Mouse (Mus musculus) T-cell, adult 2 months (primary cell): Measurements from ENCODE around the gene Gmpr.

Source experiments
- DNase-seq: peaks from one replicate; pipeline ENCODE4 v3.0.0; 2022; ENCODE audit warnings: low spot score

Gmpr gene

GRCm38 (mm10) chr13:45505546-45505945 is 1.7 kb upstream of the Gmpr start:
- no peak for DNase-seq

DNA sequence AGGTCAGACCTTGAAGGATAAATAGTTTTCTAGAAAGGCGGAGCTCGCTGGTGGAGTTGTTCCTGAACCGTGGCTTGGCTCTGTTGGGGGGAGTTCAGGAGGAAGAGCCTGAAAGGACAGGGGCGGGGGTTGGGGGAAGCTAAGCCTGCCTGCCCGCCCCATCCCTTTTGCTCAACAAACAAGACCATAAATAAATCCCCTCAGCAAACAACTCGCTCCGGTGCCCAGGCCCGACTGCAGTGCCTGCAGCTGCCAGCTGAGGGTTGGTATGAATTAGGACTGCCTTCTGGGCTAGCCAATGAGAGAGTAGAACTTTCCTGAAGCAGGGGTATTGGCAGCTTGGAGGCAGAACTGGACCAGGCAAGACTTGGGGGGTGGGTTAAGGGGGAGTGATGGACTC is 1.3 kb downstream of the Gmpr start:
- no peak for DNase-seq

DNA sequence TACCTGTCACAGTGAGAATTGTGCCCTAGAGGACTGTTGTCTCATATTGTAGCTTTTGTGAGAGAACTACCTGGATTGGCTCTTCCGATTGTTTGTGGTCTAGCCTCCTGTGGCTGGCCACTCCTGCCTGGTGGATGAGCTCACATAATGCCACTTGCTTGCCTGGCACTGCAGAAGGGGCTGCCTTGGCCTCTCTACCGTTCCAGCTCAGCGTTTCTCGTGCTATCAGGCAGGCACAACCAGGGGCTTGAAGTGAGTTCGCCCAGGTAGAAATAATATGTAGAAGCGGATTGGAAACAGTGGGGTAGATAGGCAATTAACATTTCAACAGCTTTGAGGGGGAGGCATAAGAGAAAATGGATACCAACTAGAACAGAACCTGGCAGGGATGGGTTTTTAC is 2.1 kb downstream of the Gmpr start:
- DNase-seq: no peak

DNA sequence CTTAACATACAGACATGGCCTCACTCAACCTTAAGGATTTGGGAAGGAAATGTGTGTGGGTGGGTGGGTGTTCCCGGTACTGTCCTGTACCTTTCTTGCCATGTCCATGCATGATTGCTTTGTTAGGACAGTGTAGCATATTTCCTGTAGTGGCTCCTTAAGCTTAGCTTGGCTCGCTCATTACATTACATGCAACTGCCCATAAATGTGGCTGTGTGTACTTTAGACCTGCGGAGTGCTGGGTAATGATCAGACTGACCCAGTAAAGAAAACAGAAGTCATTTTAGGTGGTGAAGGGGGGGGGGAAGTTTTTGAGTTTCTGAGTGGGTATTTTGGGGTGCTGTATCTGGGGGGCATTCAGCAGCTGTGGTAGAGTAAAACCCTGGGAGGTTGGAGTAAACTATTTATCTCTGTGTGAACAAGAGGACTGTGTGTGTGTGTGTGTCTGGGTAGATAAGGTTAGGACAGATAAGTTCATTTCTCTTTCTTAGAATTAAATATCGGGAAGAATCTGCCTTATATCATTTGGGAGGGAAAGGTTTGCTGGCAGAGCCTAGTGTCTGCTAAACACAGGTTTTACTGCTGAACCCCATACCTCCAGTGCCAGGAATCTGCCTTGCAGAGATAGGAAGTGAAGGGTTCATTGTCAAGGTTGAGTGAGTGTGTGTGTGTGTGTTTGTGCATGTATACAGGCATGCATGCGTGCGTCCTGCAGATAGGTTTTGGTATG is 4.6 kb downstream of the Gmpr start:
- DNase-seq: no peak

GRCm38 (mm10) chr13:45512531-45512930 is 5.3 kb downstream of the Gmpr start:
- DNase-seq: no peak

DNA sequence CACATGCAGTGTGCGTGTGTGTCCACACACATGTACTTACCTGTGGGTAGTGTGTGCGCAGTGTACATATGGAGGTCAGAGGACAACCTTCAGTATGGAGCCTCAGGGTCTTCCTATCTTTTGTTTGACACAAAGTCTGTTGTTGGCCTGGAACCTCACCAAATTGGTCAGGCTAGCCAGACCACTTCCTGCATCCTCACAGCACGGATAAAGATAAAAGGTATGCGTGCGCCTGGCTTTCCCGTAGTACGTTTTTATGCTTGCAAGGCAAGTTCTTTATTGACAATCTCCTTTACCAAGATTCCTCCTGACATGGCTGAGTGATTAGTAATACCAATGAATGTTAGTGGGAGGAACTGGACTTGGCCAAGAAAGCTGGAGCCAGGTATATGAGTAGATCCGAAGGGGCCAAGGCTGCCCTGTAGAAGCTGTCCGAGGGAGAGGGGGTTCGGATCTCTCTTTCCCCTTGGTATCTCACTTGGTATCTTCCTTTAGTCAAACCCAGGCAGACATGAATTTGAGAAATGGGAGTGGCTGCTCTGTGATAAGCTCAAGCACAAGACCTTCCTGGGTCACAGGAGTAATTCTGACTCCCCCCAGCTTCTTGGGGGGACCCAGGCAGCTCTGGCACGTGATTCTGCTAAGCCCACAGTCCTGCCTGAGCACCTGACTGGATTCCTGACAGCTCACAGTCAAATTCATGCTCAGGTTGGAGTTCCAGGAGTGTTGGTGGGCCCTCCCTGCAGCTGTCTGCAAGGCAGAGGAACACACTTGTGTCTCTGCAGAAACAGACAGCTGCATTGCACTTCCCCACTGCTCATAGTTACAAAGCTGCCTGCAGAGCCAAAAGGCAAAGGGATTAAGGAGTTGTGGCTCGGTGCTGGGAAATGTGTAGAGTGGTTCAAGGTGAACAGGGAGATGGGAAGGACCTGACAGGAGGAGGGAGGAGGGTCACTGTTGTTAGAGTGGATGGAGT is 6.1 kb downstream of the Gmpr start:
- DNase-seq: no peak

DNA sequence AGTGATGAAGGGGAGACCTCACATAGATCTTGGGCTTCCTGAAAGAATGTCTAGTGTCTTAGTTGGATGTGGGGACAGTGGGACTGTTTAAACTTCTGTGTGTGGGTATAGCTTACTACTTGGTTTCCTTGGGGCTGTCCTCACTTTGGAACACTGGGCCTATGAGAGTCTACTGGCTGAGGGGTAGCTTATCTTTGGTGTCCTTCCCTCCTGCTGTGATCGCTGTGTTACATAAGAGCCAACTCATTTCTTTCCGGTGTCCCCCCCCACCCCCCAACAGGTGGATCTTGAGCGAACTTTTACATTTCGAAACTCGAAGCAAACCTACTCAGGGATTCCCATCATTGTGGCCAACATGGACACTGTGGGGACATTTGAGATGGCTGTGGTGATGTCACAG is 6.9 kb downstream of the Gmpr start:
- DNase-seq: no peak

GRCm38 (mm10) chr13:45514832-45515422 is 7.7 kb downstream of the Gmpr start:
- DNase-seq: no peak

DNA sequence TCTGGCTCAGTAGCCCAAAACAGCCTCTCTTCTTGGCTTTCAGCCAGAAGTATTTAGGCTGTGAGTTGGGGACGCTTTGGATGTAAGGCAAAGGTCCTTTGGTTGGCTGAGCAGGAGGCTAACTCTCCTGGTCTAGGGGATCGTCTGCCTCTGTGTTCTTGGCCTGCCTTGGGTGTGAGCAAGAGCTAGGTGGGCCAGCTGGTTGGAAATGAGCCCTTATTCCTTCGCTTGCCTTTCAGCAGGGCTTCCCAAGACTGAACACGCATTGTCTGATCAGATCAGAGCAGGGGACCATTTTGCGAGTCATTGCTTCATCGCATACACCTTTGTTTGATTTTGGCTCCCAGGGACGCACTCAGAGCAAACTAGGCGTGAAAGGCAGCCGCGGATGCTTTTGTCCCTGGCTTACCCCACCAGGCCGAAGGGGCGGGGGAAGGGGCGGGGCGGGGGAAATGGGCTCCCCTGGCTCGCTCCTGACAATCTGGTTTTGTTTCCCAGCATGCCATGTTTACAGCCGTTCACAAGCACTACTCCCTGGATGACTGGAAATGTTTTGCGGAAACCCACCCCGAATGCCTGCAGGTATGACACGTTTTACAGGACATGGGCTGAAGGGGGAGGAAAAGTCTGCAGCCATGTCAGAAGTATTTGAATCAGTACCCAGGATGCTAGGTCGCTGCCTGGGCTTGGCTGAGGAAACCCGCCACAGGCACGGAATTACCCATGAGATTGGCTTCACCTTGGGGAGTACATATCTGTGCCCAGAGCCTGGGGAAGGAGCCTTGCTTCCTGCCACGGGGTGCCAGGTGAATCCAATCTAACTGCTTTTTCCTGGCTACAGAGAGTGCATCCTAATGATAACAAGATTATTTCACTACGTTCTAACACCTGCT is 9.5 kb downstream of the Gmpr start:
- DNase-seq: no peak

DNA sequence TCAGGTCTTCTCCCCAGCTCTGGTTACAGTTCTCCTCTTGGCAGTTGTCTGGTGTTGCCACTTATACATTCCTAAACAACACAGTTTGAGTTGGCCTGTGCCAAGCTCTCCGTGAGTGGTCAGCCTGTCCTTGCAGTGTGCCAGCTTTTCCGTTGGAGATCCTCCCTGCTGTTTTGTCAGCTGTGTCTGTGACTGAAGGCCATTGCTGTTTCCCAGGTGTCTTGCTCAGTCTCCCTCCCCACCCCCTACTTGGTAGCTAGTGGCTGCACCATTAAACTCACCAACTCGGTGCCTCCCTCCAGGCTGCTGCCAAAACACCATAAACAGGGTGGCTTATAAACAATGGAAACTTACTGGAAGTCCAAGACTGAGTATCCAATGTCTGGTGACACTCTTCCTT is 17.1 kb downstream of the Gmpr start:
- DNase-seq: no peak

DNA sequence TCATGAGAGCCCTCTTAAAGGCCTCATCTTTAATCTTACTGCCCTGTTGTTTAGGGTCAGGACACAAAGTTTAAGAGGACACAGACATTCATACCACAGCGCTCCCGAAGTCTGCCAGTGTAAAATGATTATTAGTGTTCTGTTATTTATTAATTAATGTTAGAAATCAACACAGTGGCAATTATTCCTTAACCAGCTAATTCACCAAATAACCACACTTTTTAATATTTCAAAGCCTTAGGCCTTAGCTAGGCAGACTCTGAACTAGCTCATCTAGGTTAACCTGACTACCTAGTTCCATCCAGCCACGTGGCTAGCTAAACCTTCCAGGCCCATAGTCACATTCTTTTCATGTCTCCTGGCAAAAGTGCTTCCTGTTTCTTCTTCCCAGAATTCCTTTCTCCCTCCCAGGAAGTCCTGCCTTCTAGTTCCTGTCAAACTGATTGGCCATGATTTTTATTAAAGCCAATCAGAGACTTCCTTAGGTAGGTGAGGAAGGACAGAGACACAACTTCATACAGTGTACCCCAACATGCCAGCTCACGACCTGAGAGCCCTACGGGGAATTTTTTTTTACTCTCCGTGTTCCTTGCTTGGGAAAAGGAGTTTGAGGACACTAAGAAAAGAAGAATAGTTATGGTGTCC is 17.7 kb downstream of the Gmpr start:
- DNase-seq: no peak

DNA sequence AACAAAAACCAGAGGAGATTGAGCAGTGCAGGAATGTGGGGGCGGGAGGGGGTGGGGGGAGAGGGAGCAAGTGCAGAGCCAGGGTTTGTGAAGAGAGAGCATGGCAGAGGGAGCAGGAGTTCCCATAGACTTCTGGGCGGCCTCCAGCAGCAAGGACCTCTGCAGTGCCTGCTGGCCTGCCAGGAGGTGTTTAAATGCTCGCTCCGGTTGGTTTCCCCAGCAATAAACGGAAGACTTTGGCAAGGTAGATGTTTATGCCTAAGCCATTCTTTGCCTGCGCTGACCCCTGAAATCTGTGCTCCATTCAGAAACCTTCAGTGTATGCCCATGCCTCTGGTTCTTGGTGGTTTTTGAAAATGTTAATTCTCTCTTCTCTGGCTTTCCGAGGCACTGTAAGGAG is 19.0 kb downstream of the Gmpr start:
- no peak for DNase-seq

- DNase-seq: no peak
Measured at GRCm38 (mm10) chr13:45527232-45527964, 20.2 kb downstream of the Gmpr start.

- no peak for DNase-seq
Measured at GRCm38 (mm10) chr13:45528787-45529186, 21.5 kb downstream of the Gmpr start.

DNA sequence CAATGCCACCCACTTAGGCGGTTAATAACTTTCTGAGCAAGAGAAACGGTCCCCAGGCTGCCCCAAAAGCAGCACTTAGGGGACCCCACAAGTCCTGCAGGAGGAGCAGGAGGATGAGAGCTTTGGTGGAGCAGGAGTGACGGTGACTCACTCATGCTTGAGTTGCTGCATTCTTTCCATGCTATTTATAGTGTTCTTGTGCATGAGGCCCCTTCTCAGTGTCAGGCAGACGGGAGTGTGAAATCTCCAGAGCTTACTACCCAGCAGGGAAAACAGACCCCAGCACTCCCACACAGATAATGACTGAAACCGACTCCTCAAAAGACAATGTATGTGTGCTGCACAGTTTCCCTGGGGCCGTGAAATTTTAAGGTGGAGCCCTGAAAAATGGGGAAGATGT is 23.5 kb downstream of the Gmpr start:
- no peak for DNase-seq

DNA sequence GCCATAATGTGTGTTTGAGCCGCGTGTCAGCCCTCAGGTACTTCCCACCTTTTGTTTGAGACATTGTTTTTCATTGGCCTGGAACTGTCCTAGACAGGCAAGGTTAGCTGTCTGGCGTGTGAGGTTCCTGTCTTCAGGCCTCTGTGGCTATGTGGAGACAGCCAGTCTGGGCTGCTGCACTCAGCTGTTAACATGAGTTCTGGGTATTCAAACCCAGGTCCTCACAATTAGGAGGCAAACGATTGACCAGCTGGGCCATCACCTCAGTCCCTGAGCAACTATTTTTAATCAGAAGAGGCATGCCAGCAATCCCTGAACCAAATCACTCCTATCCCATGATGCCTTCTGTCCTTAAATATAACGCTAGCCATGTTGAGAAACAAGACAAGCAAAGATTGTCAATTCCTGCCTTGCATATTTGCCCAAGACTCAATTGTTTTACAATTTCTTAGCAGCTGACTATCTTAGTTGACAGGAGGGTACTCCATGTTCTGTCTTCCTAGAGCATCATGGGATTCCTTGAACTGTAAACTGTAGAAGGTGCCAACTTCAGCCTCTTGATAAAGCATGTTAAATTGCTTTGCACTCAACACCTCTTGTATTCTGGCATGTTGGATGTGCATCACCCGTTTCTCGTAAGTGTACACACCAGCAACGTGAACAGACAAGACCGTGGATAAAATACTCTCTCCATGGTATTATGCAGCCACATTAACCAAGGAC is 28.6 kb downstream of the Gmpr start:
- DNase-seq: no peak

DNA sequence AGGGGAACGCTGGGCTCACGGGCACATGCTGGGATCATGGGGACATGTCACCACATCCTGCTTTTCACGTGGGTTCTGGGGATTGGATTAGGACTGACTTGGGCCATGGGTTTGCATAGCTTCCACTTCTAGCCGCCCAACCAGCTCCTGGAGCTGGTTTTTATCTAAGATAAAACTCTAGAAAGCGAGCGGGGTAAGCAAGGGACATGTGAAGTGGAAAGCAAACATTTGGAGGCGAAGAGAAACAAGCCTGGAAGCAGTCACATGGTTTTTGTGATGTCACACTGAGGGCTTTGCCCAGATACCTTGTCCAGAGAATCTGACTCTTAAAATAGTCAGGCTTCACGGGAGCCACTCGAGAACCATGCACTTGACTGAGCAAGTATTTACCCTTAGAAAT is 29.9 kb downstream of the Gmpr start:
- DNase-seq: no peak

GRCm38 (mm10) chr13:45538091-45538490 is 30.8 kb downstream of the Gmpr start:
- no peak for DNase-seq

DNA sequence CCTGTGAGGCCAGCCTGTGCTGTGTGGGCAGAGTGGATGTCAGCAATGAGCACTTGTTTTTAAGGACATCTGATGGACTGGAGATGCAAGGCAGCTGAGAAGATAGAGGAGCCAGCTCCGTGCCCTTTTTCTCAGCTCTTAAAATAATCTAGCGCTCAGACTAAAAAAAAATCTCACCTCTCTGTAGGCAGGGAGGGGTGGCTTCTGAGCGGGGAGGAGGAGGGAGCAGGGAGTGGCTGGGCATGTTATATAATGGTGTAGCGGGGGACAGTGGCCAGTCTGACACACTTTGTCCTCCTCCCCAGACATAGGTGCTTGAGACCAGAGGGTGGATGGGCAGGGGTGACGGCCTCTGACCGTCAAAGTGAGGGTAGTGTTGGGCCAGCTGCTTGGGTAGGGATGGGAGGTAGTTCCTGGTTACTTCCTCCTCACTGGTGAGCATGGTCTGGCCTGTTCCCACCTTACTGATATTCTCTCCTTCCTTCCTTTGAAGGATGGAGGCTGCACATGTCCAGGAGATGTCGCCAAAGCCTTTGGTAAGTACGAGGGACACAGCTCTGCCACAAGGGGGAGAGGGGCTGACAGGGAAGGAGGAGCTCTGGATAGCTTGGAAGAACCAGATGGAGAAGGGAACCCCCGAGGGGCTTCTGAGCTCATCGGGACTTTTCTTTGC is 31.4 kb downstream of the Gmpr start:
- no peak for DNase-seq

GRCm38 (mm10) chr13:45539205-45539568 is 31.9 kb downstream of the Gmpr start:
- peak; percentile 2 for DNase-seq
